Mouse (Mus musculus): ENCODE results near the gene Tmem201. TPM values are rescaled to one million over a fixed set of nuclear protein-coding genes. Genes with fewer than 3 reads are reported as not detected.

Tmem201 gene
- polyA plus RNA-seq, 1 experiment, result 34.2 TPM

- H3K36me3 ChIP-seq (ENCODE audit: control insufficient read depth, insufficient read depth, low read length), result no peaks in the 10 kb centered on the region
- no peaks in the 10 kb centered on the region for H3K4me1 ChIP-seq (ENCODE audit: control insufficient read depth, insufficient read depth, low read length)
- H3K4me3 ChIP-seq (ENCODE audit: insufficient read depth, low read depth, low read length), result no peak overlapping the region
- H3K27ac ChIP-seq (ENCODE audit: insufficient read depth, low read depth, low read length), result no peak overlapping the region
- TF ChIP-seq CTCF (conservative IDR thresholded peaks at IDR 0.05; ENCODE audit: insufficient read depth, insufficient read length, low read depth, low read length), result no peak
- no peak for TF ChIP-seq POLR2A (IDR thresholded peaks at IDR 0.05; ENCODE audit: low read depth, low read length)
- H3K27me3 ChIP-seq (replicated peaks; ENCODE audit: control insufficient read depth, insufficient read depth, low read length), result no peaks in the 10 kb centered on the region
- DNase-seq, result no peak
- WGBS, result 50% methylated on average over 7 of the region's 7 CpGs
Observed at GRCm38 (mm10) chr4:149705298-149705697, 32.5 kb downstream of the Tmem201 start.

GRCm38 (mm10) chr4:149702210-149702979, 35.4 kb downstream of the Tmem201 start, which contains the start of gene Pik3cd:
Gene Pik3cd, minus strand, starts transcription at chr4:149702571.
- H3K4me1 ChIP-seq (ENCODE audit: control insufficient read depth, insufficient read depth, low read length), result no peaks in the 10 kb centered on the region
- 36% methylated on average over 19 of the region's 19 CpGs for WGBS
- H3K36me3 ChIP-seq (ENCODE audit: control insufficient read depth, insufficient read depth, low read length), result no peaks in the 10 kb centered on the region
- H3K27ac ChIP-seq (ENCODE audit: insufficient read depth, low read depth, low read length), result peak within 1 kb of the TSS; percentile 14; the same call in 1 of the 2 replicates
- TF ChIP-seq CTCF (conservative IDR thresholded peaks at IDR 0.05; ENCODE audit: insufficient read depth, insufficient read length, low read depth, low read length) (no peak), POLR2A (IDR thresholded peaks at IDR 0.05; ENCODE audit: low read depth, low read length) (no peak)
- peak; percentile 36 for DNase-seq
- H3K27me3 ChIP-seq (replicated peaks; ENCODE audit: control insufficient read depth, insufficient read depth, low read length), result no peaks in the 10 kb centered on the region
- no peak within 1 kb of the TSS for H3K4me3 ChIP-seq (ENCODE audit: insufficient read depth, low read depth, low read length)

DNA sequence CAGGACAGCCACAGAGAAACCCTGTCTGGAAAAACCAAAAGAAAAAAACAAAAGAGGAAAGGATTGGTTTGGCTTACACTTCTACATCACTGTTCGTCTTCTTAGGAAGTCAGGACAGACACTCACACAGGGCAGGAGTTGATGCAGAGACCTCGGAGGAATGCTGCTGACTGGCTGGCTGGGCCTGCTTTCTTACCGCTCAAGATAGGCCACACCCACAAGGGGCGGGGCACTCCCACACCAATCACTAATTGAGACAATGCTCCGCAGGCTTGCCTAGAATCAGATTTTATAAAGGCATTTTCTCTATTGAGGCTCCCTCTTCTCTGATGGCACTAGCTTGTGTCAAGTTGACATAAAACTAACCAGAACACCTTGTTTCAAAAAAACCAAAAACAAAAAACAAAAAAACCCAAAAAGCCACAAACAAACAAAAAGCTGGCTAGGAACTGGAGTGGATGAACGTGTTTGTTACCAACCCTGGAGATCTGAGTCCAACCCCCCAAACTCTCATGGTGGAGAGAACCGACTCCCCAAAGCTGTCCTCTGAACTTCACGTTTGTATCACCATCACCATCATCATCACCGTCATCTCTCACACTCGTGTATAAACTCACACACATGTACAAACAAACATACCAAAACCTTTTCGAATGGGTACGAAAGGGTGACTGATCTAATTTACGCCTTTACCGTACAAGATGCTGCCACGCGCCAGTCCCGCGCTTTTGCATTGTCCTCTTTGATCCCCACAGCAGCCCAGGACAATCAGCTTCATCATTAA, 36.2 kb downstream of the Tmem201 start:
- no peaks in the 10 kb centered on the region for H3K27me3 ChIP-seq (replicated peaks; ENCODE audit: control insufficient read depth, insufficient read depth, low read length)
- TF ChIP-seq POLR2A (IDR thresholded peaks at IDR 0.05; ENCODE audit: low read depth, low read length) (no peak), CTCF (conservative IDR thresholded peaks at IDR 0.05; ENCODE audit: insufficient read depth, insufficient read length, low read depth, low read length) (no peak)
- WGBS, result 74% methylated on average over 18 of the region's 18 CpGs
- H3K4me1 ChIP-seq (ENCODE audit: control insufficient read depth, insufficient read depth, low read length), result no peaks in the 10 kb centered on the region
- peak overlapping the region; percentile 14; the same call in 1 of the 2 replicates for H3K27ac ChIP-seq (ENCODE audit: insufficient read depth, low read depth, low read length)
- no peak overlapping the region for H3K4me3 ChIP-seq (ENCODE audit: insufficient read depth, low read depth, low read length)
- H3K36me3 ChIP-seq (ENCODE audit: control insufficient read depth, insufficient read depth, low read length), result no peaks in the 10 kb centered on the region
- DNase-seq, result peak; percentile 47

- H3K27ac ChIP-seq (ENCODE audit: insufficient read depth, low read depth, low read length), result no peak overlapping the region
- no peaks in the 10 kb centered on the region for H3K36me3 ChIP-seq (ENCODE audit: control insufficient read depth, insufficient read depth, low read length)
- WGBS, result 95% methylated on average over 4 of the region's 4 CpGs
- no peak for DNase-seq
- H3K4me1 ChIP-seq (ENCODE audit: control insufficient read depth, insufficient read depth, low read length), result peaks cover 7% of the 10 kb centered on the region; the same call in 1 of the 2 replicates
- TF ChIP-seq CTCF (conservative IDR thresholded peaks at IDR 0.05; ENCODE audit: insufficient read depth, insufficient read length, low read depth, low read length) (no peak), POLR2A (IDR thresholded peaks at IDR 0.05; ENCODE audit: low read depth, low read length) (no peak)
- no peaks in the 10 kb centered on the region for H3K27me3 ChIP-seq (replicated peaks; ENCODE audit: control insufficient read depth, insufficient read depth, low read length)
- no peak overlapping the region for H3K4me3 ChIP-seq (ENCODE audit: insufficient read depth, low read depth, low read length)
Observed at GRCm38 (mm10) chr4:149699953-149700352, 37.9 kb downstream of the Tmem201 start.

DNA sequence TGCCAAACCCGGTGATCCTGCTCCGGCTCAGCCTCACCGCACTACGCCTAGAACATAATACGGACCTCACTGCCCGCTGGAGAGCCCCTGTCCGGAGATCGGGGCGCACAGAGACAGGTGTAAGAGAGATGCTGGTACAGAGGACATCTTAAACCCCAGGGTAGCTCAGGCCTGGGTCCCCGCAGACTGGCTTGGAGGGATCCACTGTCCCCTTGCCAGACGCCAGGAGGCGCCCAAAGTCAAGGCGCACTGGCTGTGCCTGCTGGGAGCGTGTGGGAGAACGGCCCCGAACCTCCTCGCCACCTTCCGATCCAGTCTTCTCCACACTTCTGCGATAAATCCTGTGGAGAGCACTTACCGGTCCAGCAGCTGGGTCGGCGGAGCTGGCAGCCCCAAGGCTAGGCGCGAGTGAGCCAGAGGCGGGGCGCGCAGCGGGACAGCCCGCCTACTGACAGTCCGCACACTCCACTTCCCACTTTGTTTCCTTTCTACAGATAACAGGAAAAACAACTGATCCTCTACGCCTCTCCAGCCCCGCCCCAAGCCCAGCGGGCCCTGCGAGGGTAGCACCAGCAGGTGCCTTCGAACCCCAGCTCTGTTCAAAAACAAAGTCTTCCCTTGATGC, 39.5 kb downstream of the Tmem201 start:
- no peaks in the 10 kb centered on the region for H3K36me3 ChIP-seq (ENCODE audit: control insufficient read depth, insufficient read depth, low read length)
- peak; percentile 65 for TF ChIP-seq CTCF (conservative IDR thresholded peaks at IDR 0.05; ENCODE audit: insufficient read depth, insufficient read length, low read depth, low read length)
- TF ChIP-seq POLR2A (IDR thresholded peaks at IDR 0.05; ENCODE audit: low read depth, low read length), result no peak
- no peaks in the 10 kb centered on the region for H3K27me3 ChIP-seq (replicated peaks; ENCODE audit: control insufficient read depth, insufficient read depth, low read length)
- peak; percentile 67 for DNase-seq
- peak overlapping the region; percentile 61 for H3K4me3 ChIP-seq (ENCODE audit: insufficient read depth, low read depth, low read length)
- 6% methylated on average over 35 of the region's 35 CpGs for WGBS
- H3K4me1 ChIP-seq (ENCODE audit: control insufficient read depth, insufficient read depth, low read length), result peaks cover 7% of the 10 kb centered on the region; the same call in 1 of the 2 replicates
- H3K27ac ChIP-seq (ENCODE audit: insufficient read depth, low read depth, low read length), result peak overlapping the region; percentile 21; the same call in 1 of the 2 replicates

- Histone ChIP-seq H3K4me1 (ENCODE audit: control insufficient read depth, insufficient read depth, low read length) (peaks cover 7% of the 10 kb centered on the region; the same call in 1 of the 2 replicates), H3K27me3 (replicated peaks; ENCODE audit: control insufficient read depth, insufficient read depth, low read length) (no peaks in the 10 kb centered on the region), H3K36me3 (ENCODE audit: control insufficient read depth, insufficient read depth, low read length) (no peaks in the 10 kb centered on the region), H3K27ac (ENCODE audit: insufficient read depth, low read depth, low read length) (peak overlapping the region; percentile 2; the same call in 1 of the 2 replicates), H3K4me3 (ENCODE audit: insufficient read depth, low read depth, low read length) (peak overlapping the region; percentile 61)
- TF ChIP-seq POLR2A (IDR thresholded peaks at IDR 0.05; ENCODE audit: low read depth, low read length) (no peak), CTCF (conservative IDR thresholded peaks at IDR 0.05; ENCODE audit: insufficient read depth, insufficient read length, low read depth, low read length) (no peak)
- 44% methylated on average over 15 of the region's 15 CpGs for WGBS
- no peak for DNase-seq
Observed at GRCm38 (mm10) chr4:149697506-149698196, 40.2 kb downstream of the Tmem201 start.

Data from kidney, adult 2 months (tissue).